Mouse (Mus musculus) liver, embryonic 14.5 days (tissue): ENCODE results near the gene Kcnj11.

Experiments
- CTCF ChIP-seq: IDR thresholded peaks from 2 replicates; pipeline ENCODE4 v1.5.1; 2016; ENCODE audit warnings: antibody characterized with exemption, low read depth, control low read depth
- EP300 ChIP-seq: IDR thresholded peaks from 2 replicates; pipeline ENCODE4 v1.6.1; 2016; ENCODE audit warnings: antibody characterized with exemption, low read depth

DNA sequence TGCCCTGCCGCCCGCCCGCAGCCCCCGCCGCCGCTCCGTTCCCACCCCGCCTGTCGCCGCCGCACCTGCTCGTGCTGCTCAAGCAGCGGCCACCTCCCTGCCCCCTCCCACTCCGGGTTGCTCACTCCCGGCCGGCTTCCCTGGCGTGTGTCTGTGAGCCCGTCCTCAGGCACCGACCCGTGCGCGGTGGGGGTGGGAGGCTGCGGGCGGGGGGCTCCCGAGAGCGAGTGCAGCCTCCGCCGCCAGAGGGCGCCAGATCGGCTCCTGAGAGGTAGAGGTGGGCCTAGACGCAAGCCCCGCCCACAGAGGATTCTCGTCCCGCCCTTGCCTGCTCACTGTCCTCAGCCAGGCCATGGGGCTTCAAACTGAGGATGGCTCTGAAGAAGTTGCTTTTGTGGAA lies at the start of gene Kcnj11:
- no peak for TF ChIP-seq EP300
- TF ChIP-seq CTCF = peak; percentile 75
